Mouse (Mus musculus) fibroblast of lung, adult 2 months (primary cell): ENCODE results near the gene Gm17268.

ENCODE experiments used
- DNase-seq: peaks from one replicate; pipeline ENCODE4 v3.0.0-alpha.2; 2011; ENCODE audit warnings: low read depth

The Gm17268 gene

GRCm38 (mm10) chr11:82038535-82038934 is at the start of gene Gm17268:
Gene Gm17268 (minus strand): TSS chr11:82038562.
- no peak for DNase-seq

GRCm38 (mm10) chr11:82084360-82084759 is 46.0 kb upstream of the Gm17268 start:
- no peak for DNase-seq

GRCm38 (mm10) chr11:82080865-82081264 is 42.5 kb upstream of the Gm17268 start:
- DNase-seq = no peak

GRCm38 (mm10) chr11:82078136-82078730 is 39.9 kb upstream of the Gm17268 start:
- no peak for DNase-seq

- DNase-seq = no peak
Observed at GRCm38 (mm10) chr11:82077031-82077430, 38.7 kb upstream of the Gm17268 start.

GRCm38 (mm10) chr11:82073686-82074085 is 35.3 kb upstream of the Gm17268 start:
- no peak for DNase-seq

- no peak for DNase-seq
Observed at GRCm38 (mm10) chr11:82072984-82073383, 34.6 kb upstream of the Gm17268 start.

- DNase-seq = no peak
Observed at GRCm38 (mm10) chr11:82072374-82072773, 34.0 kb upstream of the Gm17268 start.

- no peak for DNase-seq
Observed at GRCm38 (mm10) chr11:82071076-82071475, 32.7 kb upstream of the Gm17268 start.

- DNase-seq = no peak
Observed at GRCm38 (mm10) chr11:82066953-82067571, 28.7 kb upstream of the Gm17268 start.

- no peak for DNase-seq
Observed at GRCm38 (mm10) chr11:82063454-82063853, 25.1 kb upstream of the Gm17268 start.

- DNase-seq = no peak
Observed at GRCm38 (mm10) chr11:82062226-82062625, 23.9 kb upstream of the Gm17268 start.

- DNase-seq = no peak
Observed at GRCm38 (mm10) chr11:82057646-82058045, 19.3 kb upstream of the Gm17268 start, which contains the start of gene Ccl11. Gene Ccl11 (plus strand): TSS chr11:82057823.

- DNase-seq = no peak
Observed at GRCm38 (mm10) chr11:82053849-82054248, 15.5 kb upstream of the Gm17268 start.

GRCm38 (mm10) chr11:82047746-82048415 is 9.5 kb upstream of the Gm17268 start:
- DNase-seq = no peak

GRCm38 (mm10) chr11:82045471-82045870 is 7.1 kb upstream of the Gm17268 start, which contains the start of gene Ccl7:
Gene Ccl7 (plus strand): TSS chr11:82045712.
- DNase-seq = peak; percentile 69

GRCm38 (mm10) chr11:82041671-82042080 is 3.3 kb upstream of the Gm17268 start:
- DNase-seq = no peak

GRCm38 (mm10) chr11:82039132-82039660 is 834 bp upstream of the Gm17268 start:
- DNase-seq = no peak

- no peak for DNase-seq
Observed at GRCm38 (mm10) chr11:82035857-82036256, 2.5 kb downstream of the Gm17268 start.

GRCm38 (mm10) chr11:82035356-82035755 is 3.0 kb downstream of the Gm17268 start, which contains the start of gene Ccl2:
Gene Ccl2 (plus strand): TSS chr11:82035571.
- peak; percentile 76 for DNase-seq

- DNase-seq = peak; percentile 53
Observed at GRCm38 (mm10) chr11:82034446-82034845, 3.9 kb downstream of the Gm17268 start.

GRCm38 (mm10) chr11:82032678-82033344 is 5.6 kb downstream of the Gm17268 start:
- DNase-seq = peak; percentile 92
